Mouse (Mus musculus): ENCODE measurements around the gene Sord. TPM values are rescaled to one million over a fixed set of nuclear protein-coding genes. Genes with fewer than 3 reads are reported as not detected.

Gene Sord
- polyA plus RNA-seq, 1 experiment from 2014 or later = 90.2 TPM

GRCm38 (mm10) chr2:122255997-122256396 lies 21.4 kb downstream of the Sord start:
- H3K4me1 ChIP-seq (ENCODE audit: control insufficient read depth, insufficient read depth, low read length) = peaks cover 2% of the 10 kb centered on the region; the same call in 1 of the 2 replicates
- no peaks in the 10 kb centered on the region for H3K9me3 ChIP-seq (ENCODE audit: control insufficient read depth, low read length)
- no peak overlapping the region for H3K9ac ChIP-seq (ENCODE audit: low read depth, low read length)
- H3K4me3 ChIP-seq (ENCODE audit: low read length) = no peak overlapping the region
- H3K27ac ChIP-seq (ENCODE audit: low read length) = no peak overlapping the region
- H3K27me3 ChIP-seq (replicated peaks; ENCODE audit: control insufficient read depth, insufficient read depth, low read length) = no peaks in the 10 kb centered on the region
- WGBS = 93% methylated on average over 5 of the region's 5 CpGs
- ATAC-seq = no peak
- H3K4me2 ChIP-seq (ENCODE audit: low read depth, low read length) = no peak overlapping the region
- H3K36me3 ChIP-seq (ENCODE audit: control insufficient read depth, insufficient read depth, low read length) = no peaks in the 10 kb centered on the region

- Histone ChIP-seq H3K36me3 (ENCODE audit: control insufficient read depth, insufficient read depth, low read length) (0 out of 2 replicates have a peak, but pooled peaks cover 4% of the 10 kb centered on the region), H3K9ac (ENCODE audit: low read depth, low read length) (0 out of 2 replicates have a peak overlapping the region, but pooled peaks have one; percentile 15), H3K4me3 (ENCODE audit: low read length) (no peak overlapping the region), H3K27me3 (replicated peaks; ENCODE audit: control insufficient read depth, insufficient read depth, low read length) (no peaks in the 10 kb centered on the region), H3K4me2 (ENCODE audit: low read depth, low read length) (no peak overlapping the region), H3K9me3 (ENCODE audit: control insufficient read depth, low read length) (no peaks in the 10 kb centered on the region), H3K27ac (ENCODE audit: low read length) (peak overlapping the region; percentile 83), H3K4me1 (ENCODE audit: control insufficient read depth, insufficient read depth, low read length) (peaks cover 2% of the 10 kb centered on the region; the same call in 1 of the 2 replicates)
- WGBS = 53% methylated on average over 5 of the region's 5 CpGs
- peak; percentile 96 for ATAC-seq
Observed at GRCm38 (mm10) chr2:122260729-122261128, 26.2 kb downstream of the Sord start.

GRCm38 (mm10) chr2:122264690-122265089 lies 30.1 kb downstream of the Sord start:
- whole genome bisulfite sequencing = 76% methylated on average over 3 of the region's 3 CpGs
- Histone ChIP-seq H3K9ac (ENCODE audit: low read depth, low read length) (no peak overlapping the region), H3K36me3 (ENCODE audit: control insufficient read depth, insufficient read depth, low read length) (0 out of 2 replicates have a peak, but pooled peaks cover 4% of the 10 kb centered on the region)

GRCm38 (mm10) chr2:122266407-122267193 lies 32.1 kb downstream of the Sord start:
- H3K27ac ChIP-seq (ENCODE audit: low read length) = peak overlapping the region; percentile 59
- ATAC-seq = peak; percentile 77
- 77% methylated on average over 7 of the region's 7 CpGs for WGBS

More at GRCm38 (mm10) chr2:122264690-122265089, 30.1 kb downstream of the Sord start:
- no peak overlapping the region for H3K27ac ChIP-seq (ENCODE audit: low read length)
- ATAC-seq = no peak
- no peaks in the 10 kb centered on the region for H3K9me3 ChIP-seq (ENCODE audit: control insufficient read depth, low read length)
- no peak overlapping the region for H3K4me2 ChIP-seq (ENCODE audit: low read depth, low read length)
- H3K27me3 ChIP-seq (replicated peaks; ENCODE audit: control insufficient read depth, insufficient read depth, low read length) = no peaks in the 10 kb centered on the region
- H3K4me1 ChIP-seq (ENCODE audit: control insufficient read depth, insufficient read depth, low read length) = peaks cover 8% of the 10 kb centered on the region; the same call in 1 of the 2 replicates
- H3K4me3 ChIP-seq (ENCODE audit: low read length) = no peak overlapping the region

GRCm38 (mm10) chr2:122278769-122279168 lies 44.2 kb downstream of the Sord start:
- 0 out of 2 replicates have a peak, but pooled peaks have one; percentile 38 for ATAC-seq
- WGBS = 81% methylated on average over 3 of the region's 3 CpGs
- no peak overlapping the region for H3K27ac ChIP-seq (ENCODE audit: low read length)
- no peaks in the 10 kb centered on the region for H3K27me3 ChIP-seq (replicated peaks; ENCODE audit: control insufficient read depth, insufficient read depth, low read length)
- H3K9me3 ChIP-seq (ENCODE audit: control insufficient read depth, low read length) = no peaks in the 10 kb centered on the region
- no peak overlapping the region for H3K4me2 ChIP-seq (ENCODE audit: low read depth, low read length)
- no peaks in the 10 kb centered on the region for H3K4me1 ChIP-seq (ENCODE audit: control insufficient read depth, insufficient read depth, low read length)
- no peaks in the 10 kb centered on the region for H3K36me3 ChIP-seq (ENCODE audit: control insufficient read depth, insufficient read depth, low read length)
- no peak overlapping the region for H3K9ac ChIP-seq (ENCODE audit: low read depth, low read length)
- no peak overlapping the region for H3K4me3 ChIP-seq (ENCODE audit: low read length)

More at GRCm38 (mm10) chr2:122266407-122267193, 32.1 kb downstream of the Sord start:
- no peak overlapping the region for H3K4me2 ChIP-seq (ENCODE audit: low read depth, low read length)
- peaks cover 5% of the 10 kb centered on the region; the same call in 1 of the 2 replicates for H3K4me1 ChIP-seq (ENCODE audit: control insufficient read depth, insufficient read depth, low read length)
- no peak overlapping the region for H3K9ac ChIP-seq (ENCODE audit: low read depth, low read length)
- no peaks in the 10 kb centered on the region for H3K27me3 ChIP-seq (replicated peaks; ENCODE audit: control insufficient read depth, insufficient read depth, low read length)
- no peak overlapping the region for H3K4me3 ChIP-seq (ENCODE audit: low read length)
- H3K9me3 ChIP-seq (ENCODE audit: control insufficient read depth, low read length) = no peaks in the 10 kb centered on the region
- H3K36me3 ChIP-seq (ENCODE audit: control insufficient read depth, insufficient read depth, low read length) = 0 out of 2 replicates have a peak, but pooled peaks cover 4% of the 10 kb centered on the region

GRCm38 (mm10) chr2:122284091-122284490 lies 49.5 kb downstream of the Sord start:
- WGBS = 75% methylated on average over 9 of the region's 9 CpGs
- Histone ChIP-seq H3K36me3 (ENCODE audit: control insufficient read depth, insufficient read depth, low read length) (no peaks in the 10 kb centered on the region), H3K9ac (ENCODE audit: low read depth, low read length) (no peak overlapping the region), H3K27ac (ENCODE audit: low read length) (no peak overlapping the region), H3K4me2 (ENCODE audit: low read depth, low read length) (no peak overlapping the region), H3K9me3 (ENCODE audit: control insufficient read depth, low read length) (no peaks in the 10 kb centered on the region), H3K4me3 (ENCODE audit: low read length) (no peak overlapping the region), H3K27me3 (replicated peaks; ENCODE audit: control insufficient read depth, insufficient read depth, low read length) (no peaks in the 10 kb centered on the region), H3K4me1 (ENCODE audit: control insufficient read depth, insufficient read depth, low read length) (no peaks in the 10 kb centered on the region; the same call in 1 of the 2 replicates)
- ATAC-seq = no peak

- H3K4me2 ChIP-seq (ENCODE audit: low read depth, low read length) = no peak overlapping the region
- no peak overlapping the region for H3K9ac ChIP-seq (ENCODE audit: low read depth, low read length)
- ATAC-seq = no peak
- no peaks in the 10 kb centered on the region for H3K9me3 ChIP-seq (ENCODE audit: control insufficient read depth, low read length)
- H3K4me1 ChIP-seq (ENCODE audit: control insufficient read depth, insufficient read depth, low read length) = no peaks in the 10 kb centered on the region; the same call in 1 of the 2 replicates
- no peaks in the 10 kb centered on the region for H3K27me3 ChIP-seq (replicated peaks; ENCODE audit: control insufficient read depth, insufficient read depth, low read length)
- H3K4me3 ChIP-seq (ENCODE audit: low read length) = no peak overlapping the region
- 41% methylated on average over 7 of the region's 7 CpGs for WGBS
- no peak overlapping the region for H3K27ac ChIP-seq (ENCODE audit: low read length)
- H3K36me3 ChIP-seq (ENCODE audit: control insufficient read depth, insufficient read depth, low read length) = no peaks in the 10 kb centered on the region
Observed at GRCm38 (mm10) chr2:122286137-122286536, 51.6 kb downstream of the Sord start.

- WGBS = 9% methylated on average over 7 of the region's 7 CpGs
- H3K27me3 ChIP-seq (replicated peaks; ENCODE audit: control insufficient read depth, insufficient read depth, low read length) = peaks cover 58% of the 10 kb centered on the region
- ATAC-seq = no peak
Observed at GRCm38 (mm10) chr2:122294916-122295315, 60.4 kb downstream of the Sord start.

GRCm38 (mm10) chr2:122297271-122298095 lies 62.9 kb downstream of the Sord start:
- 1% methylated on average over 35 of the region's 35 CpGs for WGBS
- Histone ChIP-seq H3K27me3 (replicated peaks; ENCODE audit: control insufficient read depth, insufficient read depth, low read length) (peaks cover 80% of the 10 kb centered on the region), H3K9ac (ENCODE audit: low read depth, low read length) (no peak overlapping the region), H3K27ac (ENCODE audit: low read length) (no peak overlapping the region), H3K9me3 (ENCODE audit: control insufficient read depth, low read length) (no peaks in the 10 kb centered on the region), H3K4me2 (ENCODE audit: low read depth, low read length) (peak overlapping the region; percentile 30; the same call in 1 of the 2 replicates), H3K36me3 (ENCODE audit: control insufficient read depth, insufficient read depth, low read length) (no peaks in the 10 kb centered on the region), H3K4me3 (ENCODE audit: low read length) (no peak overlapping the region), H3K4me1 (ENCODE audit: control insufficient read depth, insufficient read depth, low read length) (peaks cover 28% of the 10 kb centered on the region)
- no peak for ATAC-seq

More at GRCm38 (mm10) chr2:122294916-122295315, 60.4 kb downstream of the Sord start:
- Histone ChIP-seq H3K9ac (ENCODE audit: low read depth, low read length) (no peak overlapping the region), H3K4me1 (ENCODE audit: control insufficient read depth, insufficient read depth, low read length) (peaks cover 16% of the 10 kb centered on the region), H3K27ac (ENCODE audit: low read length) (no peak overlapping the region), H3K36me3 (ENCODE audit: control insufficient read depth, insufficient read depth, low read length) (no peaks in the 10 kb centered on the region), H3K4me3 (ENCODE audit: low read length) (no peak overlapping the region), H3K4me2 (ENCODE audit: low read depth, low read length) (no peak overlapping the region), H3K9me3 (ENCODE audit: control insufficient read depth, low read length) (no peaks in the 10 kb centered on the region)
